Mouse (Mus musculus) MEL (cell line): ENCODE data around the gene Ccdc38. TPM values are rescaled to one million over a fixed set of nuclear protein-coding genes. Genes with fewer than 3 reads are reported as not detected.

Experiments
- DNase-seq: peaks from one replicate; pipeline ENCODE4 v3.0.0; 2011; ENCODE audit warnings: low read depth, low spot score
- H3K27ac ChIP-seq: 2 replicates; pipeline ENCODE4 v1.5.1; 2012; ENCODE audit warnings: low read depth, mild to moderate bottlenecking, control low read depth, low read length, moderate library complexity; ENCODE audit not compliant: control insufficient read depth
- H3K27me3 ChIP-seq, 2 experiments: fragments of 150-350 bp in 1 of 2; sonication (generic) in 1 of 2; 2 replicates each; pipeline ENCODE4 v1.6.1; 2012; ENCODE audit warnings: low read length in 2 of 2, mild to moderate bottlenecking in 2 of 2, improper control_type of control experiment in 1 of 2, moderate library complexity in 1 of 2; ENCODE audit not compliant: insufficient read depth in 2 of 2, control insufficient read depth in 1 of 2
- H3K36me3 ChIP-seq, 2 experiments: 2 replicates each; pipeline ENCODE4 v1.6.1; 2012 to 2014; ENCODE audit warnings: low read length in 2 of 2, improper control_type of control experiment in 1 of 2, inconsistent platforms in 1 of 2, mild to moderate bottlenecking in 1 of 2; ENCODE audit not compliant: insufficient read depth in 2 of 2, control insufficient read depth in 1 of 2
- H3K4me1 ChIP-seq, 2 experiments: fragments of 150-350 bp in 1 of 2; sonication (generic) in 1 of 2; 2 replicates each; pipeline ENCODE4 v1.6.1; 2012; ENCODE audit warnings: low read length in 2 of 2, improper control_type of control experiment in 1 of 2, mild to moderate bottlenecking in 1 of 2; ENCODE audit not compliant: insufficient read depth in 2 of 2, control insufficient read depth in 1 of 2
- H3K4me3 ChIP-seq, 2 experiments: fragments of 150-350 bp in 1 of 2; sonication (generic) in 1 of 2; 2 replicates each; pipeline ENCODE4 v1.5.1; 2012; ENCODE audit warnings: low read depth in 2 of 2, low read length in 2 of 2, mild to moderate bottlenecking in 2 of 2, moderate library complexity in 2 of 2, control low read depth in 1 of 2, improper control_type of control experiment in 1 of 2; ENCODE audit not compliant: control insufficient read depth in 1 of 2, insufficient read depth in 1 of 2
- H3K79me2 ChIP-seq: 2 replicates; pipeline ENCODE4 v1.6.1; 2012; ENCODE audit warnings: mild to moderate bottlenecking, low read length, moderate library complexity; ENCODE audit not compliant: control insufficient read depth, poor library complexity, insufficient read depth
- H3K9ac ChIP-seq: 2 replicates; pipeline ENCODE4 v1.6.1; 2012; ENCODE audit warnings: low read depth, mild to moderate bottlenecking, control low read depth, low read length, moderate library complexity; ENCODE audit not compliant: control insufficient read depth, poor library complexity, severe bottlenecking
- H3K9me3 ChIP-seq: fragments of 150-350 bp; sonication (generic); replicated peaks from 2 replicates; pipeline ENCODE4 v1.6.1; 2012; ENCODE audit warnings: mild to moderate bottlenecking, low read length, improper control_type of control experiment, moderate library complexity; ENCODE audit not compliant: insufficient read depth
- CHD2 ChIP-seq: IDR thresholded peaks from 2 replicates; pipeline ENCODE4 v1.6.1; 2011; ENCODE audit warnings: low read length, improper control_type of control experiment
- E2F4 ChIP-seq: IDR thresholded peaks from 2 replicates; pipeline ENCODE4 v1.6.1; 2011; ENCODE audit warnings: low read depth, low read length, improper control_type of control experiment, borderline replicate concordance
- GABPA ChIP-seq: IDR thresholded peaks from 2 replicates; pipeline ENCODE4 v1.6.1; 2012; ENCODE audit warnings: low read depth, mild to moderate bottlenecking, inconsistent platforms, low read length, improper control_type of control experiment, moderate library complexity
- GATA1 ChIP-seq: IDR thresholded peaks from 2 replicates; pipeline ENCODE4 v1.6.1; 2011; ENCODE audit warnings: low read depth, low read length, improper control_type of control experiment
- KAT2A ChIP-seq: conservative IDR thresholded peaks from 2 replicates; pipeline ENCODE4 v1.6.1; 2012; ENCODE audit warnings: low read depth, low read length, improper control_type of control experiment, inconsistent platforms
- MAX ChIP-seq: IDR thresholded peaks from 2 replicates; pipeline ENCODE4 v1.6.1; 2011; ENCODE audit warnings: low read length, improper control_type of control experiment
- MAZ ChIP-seq: IDR thresholded peaks from 2 replicates; pipeline ENCODE4 v1.6.1; 2012; ENCODE audit warnings: low read depth, mild to moderate bottlenecking, inconsistent platforms, low read length, improper control_type of control experiment
- MEF2A ChIP-seq: IDR thresholded peaks from 2 replicates; pipeline ENCODE4 v1.6.1; 2014; ENCODE audit warnings: low read depth, mild to moderate bottlenecking, inconsistent platforms, low read length, improper control_type of control experiment; ENCODE audit not compliant: poor library complexity, insufficient replicate concordance, severe bottlenecking; ENCODE audit errors: extremely low read depth
- NELFE ChIP-seq: IDR thresholded peaks from 2 replicates; pipeline ENCODE4 v1.6.1; 2011; ENCODE audit warnings: low read depth, low read length, improper control_type of control experiment
- POLR2A ChIP-seq, 2 experiments: IDR thresholded peaks; 2 replicates each; pipeline ENCODE4 v1.6.1; 2011 to 2012; ENCODE audit warnings: low read length in 2 of 2, mild to moderate bottlenecking in 2 of 2, control low read depth in 1 of 2, improper control_type of control experiment in 1 of 2, low read depth in 1 of 2, moderate library complexity in 1 of 2; ENCODE audit not compliant: control insufficient read depth in 1 of 2, insufficient read depth in 1 of 2, poor library complexity in 1 of 2
- RAD21 ChIP-seq: IDR thresholded peaks from 2 replicates; pipeline ENCODE4 v1.6.1; 2011; ENCODE audit warnings: mild to moderate bottlenecking, low read depth, low read length, improper control_type of control experiment
- ZKSCAN1 ChIP-seq: IDR thresholded peaks from 2 replicates; pipeline ENCODE4 v1.6.1; 2012; ENCODE audit warnings: low read depth, mild to moderate bottlenecking, inconsistent platforms, low read length, improper control_type of control experiment, moderate library complexity
- ZNF384 ChIP-seq: IDR thresholded peaks from 2 replicates; pipeline ENCODE4 v1.6.1; 2012; ENCODE audit warnings: low read depth, mild to moderate bottlenecking, inconsistent platforms, low read length, improper control_type of control experiment
- polyA plus RNA-seq, 2 experiments: library from polyadenylated mRNA; stranded (reverse) in 1 of 2; unstranded in 1 of 2; fragments of >175 nt in 1 of 2; fragments of >200 nt in 1 of 2; gene quantifications; 2 replicates each; pipeline versions ENCODE4 v1.2.1 to v1.2.4; 2012; ENCODE audit warnings: low replicate concordance in 2 of 2, low read depth in 1 of 2; ENCODE audit not compliant: insufficient read length in 2 of 2, insufficient read depth in 1 of 2, missing spikeins in 1 of 2
- total RNA-seq: library from RNA; depleted of rRNA; stranded (reverse); fragments of 300-350 nt; gene quantifications from 2 replicates; pipeline ENCODE4 v1.2.3, GENCODE M21; 2012

Ccdc38 gene
- total and polyA plus RNA-seq, 3 experiments = 0.22 TPM; not detected in 2

GRCm38 (mm10) chr10:93501346-93501745, 39.1 kb upstream of the Ccdc38 start:
- no peaks in the 10 kb centered on the region; a peak in 1 of 4 replicates for H3K27me3 ChIP-seq
- H3K4me1 ChIP-seq = no peaks in the 10 kb centered on the region
- H3K4me3 ChIP-seq = no peak overlapping the region
- no peak overlapping the region for H3K27ac ChIP-seq
- no peaks in the 10 kb centered on the region for H3K9me3 ChIP-seq
- H3K79me2 ChIP-seq = no peaks in the 10 kb centered on the region
- no peak for DNase-seq
- no peaks in the 10 kb centered on the region for H3K36me3 ChIP-seq
- TF ChIP-seq GATA1 (no peak), MEF2A (no peak), ZKSCAN1 (no peak), RAD21 (no peak), GABPA (no peak), KAT2A (no peak), NELFE (no peak), E2F4 (no peak), ZNF384 (no peak), POLR2A (IDR thresholded peaks at IDR 0.05; ENCODE audit: control insufficient read depth in 1 of 2, insufficient read depth in 1 of 2, low read depth in 1 of 2, low read length in 2 of 2, poor library complexity in 1 of 2) (no peak), MAZ (no peak), MAX (no peak)
- no peak overlapping the region for H3K9ac ChIP-seq

DNA sequence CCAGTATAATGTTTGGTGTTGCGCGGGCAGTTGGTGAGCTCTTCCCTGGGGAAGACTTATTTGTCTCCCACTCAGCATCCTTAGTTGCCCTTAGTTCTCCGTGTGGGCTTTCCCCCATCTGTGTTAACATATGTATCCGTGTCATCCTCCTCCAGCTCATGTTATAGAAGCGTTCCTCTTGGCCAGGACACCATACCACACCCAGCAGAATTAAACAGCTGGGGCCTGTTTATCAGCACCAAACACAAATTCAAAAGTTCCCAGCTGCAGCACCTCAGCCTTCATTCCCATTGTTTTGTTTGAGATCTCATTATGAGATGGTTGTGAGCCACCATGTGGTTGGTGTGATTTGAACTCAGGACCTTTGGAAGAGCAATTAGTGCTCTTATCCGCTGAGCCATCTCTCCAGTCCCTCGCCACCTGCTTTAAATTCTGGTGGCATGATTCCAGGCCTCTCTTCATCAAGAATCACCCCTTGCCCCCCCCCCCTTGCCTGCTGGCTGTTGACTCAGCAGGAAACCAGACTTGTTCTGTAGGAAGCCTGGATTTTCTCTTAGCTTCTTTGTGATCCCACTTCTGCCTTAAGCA, 32.0 kb upstream of the Ccdc38 start:
- no peaks in the 10 kb centered on the region for H3K36me3 ChIP-seq
- no peak for TF ChIP-seq RAD21
- no peaks in the 10 kb centered on the region for H3K9me3 ChIP-seq
- no peak overlapping the region for H3K27ac ChIP-seq
- no peaks in the 10 kb centered on the region for H3K79me2 ChIP-seq
- H3K4me3 ChIP-seq = no peak overlapping the region
- no peaks in the 10 kb centered on the region for H3K4me1 ChIP-seq
- no peaks in the 10 kb centered on the region; a peak in 1 of 4 replicates for H3K27me3 ChIP-seq
- no peak for DNase-seq
- H3K9ac ChIP-seq = no peak overlapping the region

GRCm38 (mm10) chr10:93509532-93510153, 30.8 kb upstream of the Ccdc38 start:
- H3K27me3 ChIP-seq = no peaks in the 10 kb centered on the region; a peak in 1 of 4 replicates
- no peaks in the 10 kb centered on the region for H3K9me3 ChIP-seq
- H3K9ac ChIP-seq = no peak overlapping the region
- H3K4me3 ChIP-seq = no peak overlapping the region
- no peaks in the 10 kb centered on the region for H3K79me2 ChIP-seq
- no peaks in the 10 kb centered on the region for H3K36me3 ChIP-seq
- H3K4me1 ChIP-seq = no peaks in the 10 kb centered on the region
- DNase-seq = no peak
- no peak overlapping the region for H3K27ac ChIP-seq
- TF ChIP-seq CHD2 = no peak
